Mouse (Mus musculus) erythroblast, embryonic 14.5 days (primary cell): ENCODE data around the gene Gm1604a.
"Not testable (repeated sequence)": the region's sequence is repeated elsewhere in the genome, so short reads cannot be mapped to it uniquely, and the experiment has no call there.

Source experiments
- GATA1 ChIP-seq: IDR thresholded peaks from 2 replicates; pipeline ENCODE4 v1.6.1; 2012; ENCODE audit warnings: low read length, inconsistent platforms, mixed read lengths
- TAL1 ChIP-seq: IDR thresholded peaks from 3 replicates; pipeline ENCODE4 v1.6.1; 2012; ENCODE audit warnings: low read length, inconsistent platforms, mixed read lengths

- TF ChIP-seq GATA1, TAL1: not testable (repeated sequence)
These were observed 59.2 kb downstream of the Gm1604a start for GRCm38 (mm10) chr17:7084523-7084922.
